ENCODE assay signal across 25 mouse cellular contexts in the genomic region with DNA sequence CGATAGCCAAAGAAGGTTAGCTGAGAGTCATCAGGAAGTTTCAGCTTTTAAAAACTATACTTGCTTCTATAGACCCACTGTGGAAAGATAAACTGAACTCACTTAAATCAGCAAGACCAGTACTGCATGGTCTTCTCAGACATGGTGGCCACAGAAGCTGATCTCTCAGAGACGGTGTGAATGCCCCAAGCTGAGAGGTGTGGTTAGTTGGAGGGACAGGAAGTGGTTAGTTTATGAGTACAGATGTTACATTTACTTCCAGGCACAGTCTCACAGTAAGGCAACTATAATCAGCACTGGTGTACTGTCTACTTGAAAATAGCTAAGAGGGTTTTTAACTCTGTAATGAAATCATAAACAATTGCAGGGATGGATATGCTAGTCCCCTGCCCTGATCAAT.
"Had no signal": no experiment of that assay in that cellular context is flagged by ENCODE, and none has a peak within 500 bp of the region (broad histone marks: within the 10 kb centered on the region; RNA-seq: fewer than 3 reads in every experiment).

No protein-coding gene starts in this region.

- H3K27me3 ChIP-seq: heart, embryonic 12.5 days; hindbrain, embryonic 12.5 days; intestine, embryonic 15.5 days; limb, embryonic 12.5 days; liver, embryonic 12.5 days; liver, embryonic 15.5 days had no signal

- H3K4me2 ChIP-seq: heart, embryonic 12.5 days; hindbrain, embryonic 12.5 days; hindbrain, embryonic 14.5 days; intestine, embryonic 15.5 days; limb, embryonic 12.5 days; liver, embryonic 12.5 days; liver, embryonic 15.5 days had no signal

- H3K27ac ChIP-seq: heart, adult 2 months; hindbrain, embryonic 10.5 days; hindbrain, embryonic 12.5 days; hindbrain, embryonic 14.5 days; intestine, embryonic 15.5 days; limb, embryonic 10.5 days; limb, embryonic 12.5 days; liver, embryonic 12.5 days; liver, embryonic 15.5 days had no signal

- H3K4me3 ChIP-seq: heart, adult 2 months; heart, embryonic 12.5 days; hindbrain, embryonic 10.5 days; hindbrain, embryonic 12.5 days; intestine, embryonic 15.5 days; limb, embryonic 10.5 days; limb, embryonic 12.5 days; liver, embryonic 12.5 days; liver, embryonic 15.5 days had no signal

- H3K9me3 ChIP-seq: heart, embryonic 12.5 days; hindbrain, embryonic 10.5 days; hindbrain, embryonic 12.5 days; intestine, embryonic 15.5 days; limb, embryonic 10.5 days; limb, embryonic 12.5 days; liver, embryonic 12.5 days; liver, embryonic 15.5 days had no signal

- ATAC-seq: hindbrain, embryonic 16.5 days; inflammation-experienced regulatory T-cells, adult 6 months; intestine, embryonic 15.5 days; intestine, postnatal 0 days; liver, embryonic 12.5 days had no signal

- H3K36me3 ChIP-seq: heart, embryonic 12.5 days; hindbrain, embryonic 10.5 days; hindbrain, embryonic 12.5 days; intestine, embryonic 15.5 days; limb, embryonic 10.5 days; limb, embryonic 12.5 days; liver, embryonic 12.5 days; liver, embryonic 15.5 days had no signal

- H3K9ac ChIP-seq: heart, embryonic 12.5 days; hindbrain, embryonic 12.5 days; hindbrain, embryonic 14.5 days; intestine, embryonic 15.5 days; limb, embryonic 12.5 days; liver, embryonic 12.5 days; liver, embryonic 15.5 days had no signal

- H3K4me1 ChIP-seq: heart, embryonic 12.5 days; intestine, embryonic 15.5 days; limb, embryonic 10.5 days; limb, embryonic 12.5 days; liver, embryonic 12.5 days; liver, embryonic 15.5 days had no signal

- DNase-seq: gastrocnemius, postnatal 14 days; gastrocnemius, postnatal 36 days; heart, adult 11 months; heart, adult 2 months; heart, postnatal 10 days; heart, postnatal 4 days; kidney, adult 18-20 months; kidney, adult 8-10 months; kidney, postnatal 10 days; kidney, postnatal 25 days; kidney, postnatal 4 days; layer of hippocampus, adult 9-11 months; layer of hippocampus, postnatal 36 days had no signal
